Mouse (Mus musculus) testis, adult 2 months (tissue): Measurements from ENCODE around the gene Clic4.
"Not testable (repeated sequence)": the region's sequence is repeated elsewhere in the genome, so short reads cannot be mapped to it uniquely, and the experiment has no call there.

Source experiments
- CTCF ChIP-seq: fragments of 200-500 bp; IDR thresholded peaks from 2 replicates; pipeline ENCODE4 v1.5.1; 2012; ENCODE audit warnings: low read depth, mild to moderate bottlenecking, inconsistent platforms, low read length, moderate library complexity; ENCODE audit not compliant: control insufficient read depth, insufficient read depth, insufficient replicate concordance
- POLR2A ChIP-seq: fragments of 200-500 bp; IDR thresholded peaks from 2 replicates; pipeline ENCODE4 v1.6.1; 2012; ENCODE audit warnings: low read depth, mild to moderate bottlenecking, inconsistent platforms, low read length, moderate library complexity; ENCODE audit not compliant: control insufficient read depth

- TF ChIP-seq CTCF, POLR2A: not testable (repeated sequence)
Measured at GRCm38 (mm10) chr4:135184277-135184676, 88.3 kb downstream of the Clic4 start.
